Mouse (Mus musculus) retina, embryonic 14.5 days (tissue): ENCODE data around the gene Mlana.

ENCODE experiments used
- DNase-seq: peaks from one replicate; pipeline ENCODE4 v3.0.0-alpha.2; 2015; ENCODE audit warnings: low spot score

Mlana gene

DNA sequence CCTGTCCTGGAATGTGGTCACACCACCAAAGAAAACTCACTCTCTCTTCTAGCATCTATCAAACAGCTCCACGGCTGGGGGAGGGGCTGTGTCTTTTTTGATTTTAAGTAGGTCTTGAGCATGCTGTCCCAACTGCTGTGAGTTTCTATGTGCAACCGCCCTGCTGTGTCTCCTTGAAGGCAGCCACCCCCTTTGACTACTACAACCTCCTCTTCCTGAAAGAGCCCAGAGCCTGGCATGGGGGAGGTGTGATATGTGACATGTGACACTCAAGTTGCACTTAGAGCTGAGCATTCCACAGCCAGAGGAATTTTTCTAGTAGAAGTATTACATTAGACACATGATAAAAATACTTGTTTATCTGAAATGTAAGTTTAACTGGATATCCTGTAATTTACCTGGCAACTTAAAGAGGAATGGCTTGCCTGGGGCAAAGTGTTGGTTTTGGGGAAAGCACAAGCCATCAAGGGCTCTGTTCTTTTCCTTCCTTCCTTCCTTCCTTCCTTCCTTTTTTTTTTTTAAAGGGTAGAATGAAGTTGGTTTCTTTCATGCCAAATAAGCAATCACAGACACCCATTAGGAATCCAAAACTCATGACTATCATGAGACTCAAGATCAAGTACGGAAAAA is at the start of gene Mlana:
Mlana (plus strand) TSS at position 580 of the 630 bp plus-strand sequence.
- DNase-seq = no peak

GRCm38 (mm10) chr19:29648550-29648914 is 49.1 kb upstream of the Mlana start:
- DNase-seq = no peak

- DNase-seq = no peak
Measured at GRCm38 (mm10) chr19:29649683-29650082, 47.9 kb upstream of the Mlana start.

DNA sequence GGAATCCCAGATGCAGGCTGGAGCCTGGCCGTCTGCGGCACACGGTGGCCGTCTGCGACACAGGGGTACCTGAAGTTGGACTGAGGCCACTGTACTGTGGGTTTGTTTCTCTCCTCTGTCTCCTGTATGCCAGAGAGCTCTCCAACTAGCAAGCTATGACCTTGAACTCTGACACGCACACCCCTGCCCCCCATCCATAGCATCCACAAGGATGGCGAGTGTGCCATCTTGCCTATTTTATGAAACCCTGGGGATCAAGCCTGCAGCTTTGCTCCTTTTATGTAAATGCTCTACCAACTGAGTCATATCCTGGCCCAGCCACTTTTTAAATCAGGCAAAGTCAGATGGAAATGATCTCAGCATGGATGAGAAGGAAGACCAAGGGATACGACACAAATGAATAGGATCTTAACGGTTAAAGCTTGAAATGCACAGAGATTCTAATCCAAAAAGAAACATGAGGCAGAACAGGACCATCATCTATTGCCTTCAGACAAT is 43.8 kb upstream of the Mlana start:
- DNase-seq = no peak

DNA sequence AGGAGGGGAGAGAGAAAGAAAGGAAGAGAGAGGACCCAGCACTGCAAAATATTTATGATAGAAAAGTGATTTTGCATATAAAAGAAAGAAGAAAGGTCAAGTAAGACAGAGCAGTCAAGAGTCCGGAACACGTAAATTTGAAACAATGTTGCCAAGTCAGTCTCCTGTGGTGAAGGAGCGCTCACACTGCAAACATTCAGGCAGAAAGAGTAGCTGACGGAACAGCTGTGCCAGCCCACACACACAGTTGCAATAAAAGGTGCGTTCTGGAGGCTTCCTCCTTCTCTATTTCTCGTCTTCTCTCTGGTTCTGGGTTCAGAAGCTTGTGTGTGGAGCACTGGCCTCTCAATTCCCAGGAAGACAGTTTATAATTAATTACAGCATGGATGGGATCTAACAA is 42.5 kb upstream of the Mlana start:
- DNase-seq = no peak

DNA sequence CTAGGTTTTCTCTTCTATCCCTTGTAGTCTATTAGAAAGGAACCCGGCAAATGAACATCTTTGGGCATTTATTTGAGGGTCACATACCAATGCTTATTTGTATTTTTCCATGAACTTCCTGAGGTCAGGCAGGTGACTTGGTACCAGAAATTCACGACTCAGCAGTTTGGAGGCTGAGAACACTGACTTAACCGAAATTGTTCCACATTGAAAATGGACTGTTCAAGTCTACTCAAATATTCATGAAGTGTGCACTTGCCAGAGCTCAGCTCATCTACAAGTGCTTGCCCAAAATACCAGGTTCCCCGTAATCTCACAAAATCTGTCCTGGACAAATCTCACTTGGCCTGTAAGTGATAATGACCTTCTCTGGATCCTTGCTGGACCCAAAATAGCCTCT is 41.6 kb upstream of the Mlana start:
- no peak for DNase-seq

- DNase-seq = no peak
Measured at GRCm38 (mm10) chr19:29656620-29657019, 41.0 kb upstream of the Mlana start.

DNA sequence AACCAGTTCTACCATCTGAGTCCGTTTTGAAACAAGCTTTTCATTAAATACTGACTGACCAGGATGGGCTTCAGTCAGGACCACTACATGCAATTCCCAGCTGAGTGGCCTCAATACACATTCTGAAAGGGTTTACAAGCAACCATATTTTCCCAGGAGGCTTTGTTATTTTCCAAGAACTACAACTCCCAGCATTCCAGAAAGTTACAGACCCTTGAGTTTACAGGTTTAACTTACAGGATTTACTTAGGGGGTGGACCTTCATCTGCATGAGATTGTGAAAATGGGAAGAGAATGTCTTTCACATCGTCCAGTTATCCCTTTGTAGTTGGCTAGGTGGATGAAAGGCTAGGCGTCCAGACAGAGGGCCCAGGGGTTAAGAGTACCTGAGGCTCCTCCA is 40.6 kb upstream of the Mlana start:
- DNase-seq = no peak

DNA sequence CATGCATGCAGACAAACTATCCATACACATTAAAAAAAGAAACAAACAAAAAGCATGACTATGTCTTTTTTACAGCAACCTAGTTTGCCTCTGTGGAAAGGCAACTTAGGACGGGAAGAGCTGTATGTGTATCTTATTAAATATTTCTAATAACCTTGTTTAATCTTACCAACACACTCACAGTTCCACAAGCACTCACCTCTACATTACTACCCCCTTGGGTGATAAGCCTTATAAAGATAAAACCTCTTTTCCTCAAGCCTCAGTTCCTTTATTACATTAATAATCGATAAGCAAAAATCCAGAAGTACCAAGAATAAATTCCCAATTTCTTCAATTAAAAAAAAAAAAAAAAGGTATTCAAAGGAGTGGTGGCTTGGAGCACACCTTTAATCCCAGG is 40.1 kb upstream of the Mlana start:
- DNase-seq = no peak

GRCm38 (mm10) chr19:29658836-29659235 is 38.8 kb upstream of the Mlana start:
- DNase-seq = no peak

- no peak for DNase-seq
Measured at GRCm38 (mm10) chr19:29659705-29660104, 37.9 kb upstream of the Mlana start.

GRCm38 (mm10) chr19:29660835-29661764 is 36.5 kb upstream of the Mlana start:
- no peak for DNase-seq

DNA sequence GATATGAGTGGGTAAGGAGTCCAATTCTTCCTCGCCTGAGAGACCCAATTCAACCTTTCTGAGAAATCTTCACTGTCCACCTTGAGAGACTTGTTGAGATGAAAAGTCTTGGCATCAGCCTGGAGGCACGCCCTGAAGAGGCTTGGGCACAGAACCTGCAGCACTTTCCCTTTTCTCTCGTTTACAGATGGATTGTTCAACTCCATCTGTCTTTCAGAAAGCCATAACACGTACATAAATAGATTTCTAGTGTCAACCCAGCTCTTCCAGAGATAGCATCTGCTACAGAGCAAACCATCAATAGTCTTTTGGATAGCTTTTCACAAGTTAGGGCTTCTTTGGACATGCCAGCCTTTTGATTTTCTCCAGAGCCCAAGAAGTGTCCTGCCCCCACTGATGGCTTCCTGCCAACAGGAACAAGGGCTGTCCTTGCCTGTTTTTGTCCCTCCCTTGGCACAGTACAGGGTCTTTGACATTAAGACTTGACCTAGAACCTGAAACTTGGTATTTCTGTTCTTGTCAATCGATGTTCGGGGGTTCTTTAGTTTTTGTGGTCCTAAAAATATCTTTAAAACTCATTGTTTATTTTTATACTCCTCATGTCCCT is 35.5 kb upstream of the Mlana start:
- no peak for DNase-seq

DNA sequence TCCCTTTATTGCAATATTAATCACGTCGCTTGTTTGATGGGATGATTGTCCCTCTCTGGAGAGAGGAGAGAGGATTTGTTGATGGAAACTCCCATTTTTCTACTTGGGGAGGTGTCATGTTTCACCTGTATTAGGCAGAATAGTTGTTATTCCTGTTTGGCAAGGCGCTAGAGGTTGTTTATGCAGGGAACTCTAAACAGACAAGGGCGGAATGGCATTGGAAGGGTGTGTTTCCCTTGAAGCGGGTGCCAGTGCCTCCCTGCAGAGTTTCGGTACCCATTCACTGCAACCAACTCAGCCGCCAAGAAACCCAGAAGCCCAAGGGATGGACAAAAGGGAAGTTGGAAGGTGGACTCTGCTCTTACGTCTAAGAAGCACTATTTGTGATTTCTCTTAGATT is 33.8 kb upstream of the Mlana start:
- no peak for DNase-seq

GRCm38 (mm10) chr19:29664934-29665333 is 32.7 kb upstream of the Mlana start:
- no peak for DNase-seq

GRCm38 (mm10) chr19:29666164-29666563 is 31.5 kb upstream of the Mlana start:
- no peak for DNase-seq

- DNase-seq = no peak
Measured at GRCm38 (mm10) chr19:29666965-29667594, 30.5 kb upstream of the Mlana start.

GRCm38 (mm10) chr19:29668135-29668534 is 29.5 kb upstream of the Mlana start:
- DNase-seq = no peak

DNA sequence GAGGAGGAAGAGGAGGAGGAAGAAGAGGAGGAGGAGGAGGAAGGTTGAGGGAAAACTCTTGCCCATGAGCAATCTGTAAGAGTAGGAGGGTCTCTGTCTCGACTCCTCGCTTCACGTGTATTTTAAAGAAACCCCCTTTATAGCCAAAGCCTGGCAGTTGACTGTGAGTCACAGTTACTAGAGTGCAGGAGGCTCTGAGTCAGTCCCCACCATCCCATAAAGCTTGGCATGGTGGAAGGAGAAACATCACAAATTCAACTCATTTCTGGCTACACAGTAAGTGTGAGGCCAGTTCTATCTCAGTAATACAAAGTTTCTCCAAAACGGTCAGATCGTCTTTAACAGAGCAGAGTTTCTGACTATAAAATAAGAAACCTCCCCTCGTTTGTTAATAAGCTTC is 27.4 kb upstream of the Mlana start:
- DNase-seq = no peak

GRCm38 (mm10) chr19:29671160-29671559 is 26.5 kb upstream of the Mlana start:
- no peak for DNase-seq

DNA sequence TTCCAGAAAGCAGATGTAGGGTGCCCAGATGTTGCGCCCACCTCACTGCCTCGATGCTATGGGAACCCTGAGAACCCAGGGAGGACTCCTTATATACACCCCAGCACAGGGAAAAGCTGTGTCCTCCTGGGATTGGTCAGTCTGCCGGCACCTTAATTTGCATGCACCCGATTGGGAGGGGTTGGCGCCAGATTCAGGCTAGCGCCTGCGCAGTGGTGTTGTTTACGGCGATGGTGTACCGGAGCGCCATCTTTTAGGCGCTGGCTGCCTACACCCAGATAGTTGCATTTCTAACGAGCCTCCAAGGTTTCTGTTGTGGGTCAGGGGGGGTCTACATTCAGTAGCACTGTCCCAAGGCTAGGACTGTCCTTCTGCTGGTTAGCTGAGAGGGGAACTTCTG is 25.0 kb upstream of the Mlana start:
- no peak for DNase-seq

DNA sequence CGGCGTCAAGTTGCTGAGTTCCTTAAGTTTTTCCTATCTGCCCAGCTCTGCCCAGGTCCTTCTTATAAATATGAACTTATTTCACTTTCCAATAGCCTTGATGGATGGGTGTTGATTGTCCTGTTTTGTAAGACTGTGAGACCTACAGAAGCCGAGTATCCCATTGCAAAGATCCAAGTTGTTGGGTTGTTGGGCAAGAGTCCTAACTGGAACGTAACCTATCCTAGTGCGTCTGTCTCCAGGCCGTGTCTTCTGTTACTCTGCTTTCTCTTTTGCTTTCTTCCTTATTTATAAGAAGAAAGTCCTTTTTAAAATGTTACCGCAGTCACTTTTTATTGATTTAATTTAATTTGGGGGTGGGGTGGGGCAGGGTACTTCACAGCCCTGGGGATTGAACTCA is 22.7 kb upstream of the Mlana start:
- no peak for DNase-seq
